ENCODE assay signal across 27 mouse cellular contexts in genomic region chr2:52351029-52351428, GRCm38 (mm10). TPM values are rescaled to one million over a fixed set of nuclear protein-coding genes. Genes with fewer than 3 reads are reported as not detected.
"Had no signal": no experiment of that assay in that cellular context is flagged by ENCODE, and none has a peak within 500 bp of the region (broad histone marks: within the 10 kb centered on the region; RNA-seq: fewer than 3 reads in every experiment).

No protein-coding gene starts in this region.

- H3K4me1 ChIP-seq: embryonic facial prominence, embryonic 10.5 days; embryonic facial prominence, embryonic 12.5 days; embryonic facial prominence, embryonic 13.5 days; embryonic facial prominence, embryonic 15.5 days; forebrain, embryonic 12.5 days; forebrain, embryonic 13.5 days; forebrain, embryonic 15.5 days had no signal

- H3K4me2 ChIP-seq: embryonic facial prominence, embryonic 12.5 days; embryonic facial prominence, embryonic 13.5 days; embryonic facial prominence, embryonic 15.5 days; forebrain, embryonic 12.5 days; forebrain, embryonic 13.5 days; forebrain, embryonic 15.5 days had no signal

- H3K9me3 ChIP-seq: embryonic facial prominence, embryonic 10.5 days; embryonic facial prominence, embryonic 12.5 days; embryonic facial prominence, embryonic 13.5 days; embryonic facial prominence, embryonic 15.5 days; forebrain, embryonic 12.5 days; forebrain, embryonic 15.5 days had no signal

- ATAC-seq: forebrain, embryonic 13.5 days; forebrain, embryonic 14.5 days; forebrain, embryonic 15.5 days; forebrain, postnatal 0 days had no signal

- H3K4me3 ChIP-seq: embryonic facial prominence, embryonic 10.5 days; embryonic facial prominence, embryonic 12.5 days; embryonic facial prominence, embryonic 13.5 days; embryonic facial prominence, embryonic 15.5 days; erythroblast, embryonic 14.5 days; forebrain, embryonic 12.5 days; forebrain, embryonic 13.5 days; forebrain, embryonic 15.5 days; gastrocnemius, adult 2 months; heart, adult 2 months had no signal

- H3K36me3 ChIP-seq: embryonic facial prominence, embryonic 10.5 days; embryonic facial prominence, embryonic 12.5 days; embryonic facial prominence, embryonic 13.5 days; embryonic facial prominence, embryonic 15.5 days; forebrain, embryonic 12.5 days; forebrain, embryonic 15.5 days had no signal

- H3K9ac ChIP-seq: embryonic facial prominence, embryonic 12.5 days; embryonic facial prominence, embryonic 13.5 days; embryonic facial prominence, embryonic 15.5 days; forebrain, embryonic 12.5 days; forebrain, embryonic 13.5 days; forebrain, embryonic 15.5 days; forebrain, postnatal 0 days had no signal

- H3K27me3 ChIP-seq: embryonic facial prominence, embryonic 12.5 days; embryonic facial prominence, embryonic 13.5 days; embryonic facial prominence, embryonic 15.5 days; forebrain, embryonic 12.5 days; forebrain, embryonic 13.5 days; forebrain, embryonic 15.5 days had no signal

- H3K27ac ChIP-seq: embryonic facial prominence, embryonic 10.5 days; embryonic facial prominence, embryonic 12.5 days; embryonic facial prominence, embryonic 13.5 days; embryonic facial prominence, embryonic 15.5 days; forebrain, embryonic 12.5 days; forebrain, embryonic 13.5 days; forebrain, embryonic 15.5 days; gastrocnemius, adult 2 months; heart, adult 2 months had no signal

- DNase-seq: cerebellum, adult 18-20 months; cerebellum, adult 2 months; cerebellum, adult 8-10 months; cerebellum, adult 9-10 months; cerebellum, adult 9-11 months; cerebellum, postnatal 10 days; cerebellum, postnatal 14 days; cerebellum, postnatal 25 days; cerebellum, postnatal 36 days; embryo, embryonic 11 days; forebrain, postnatal 0 days; gastrocnemius, adult 2 months; gastrocnemius, postnatal 10 days; gastrocnemius, postnatal 14 days; gastrocnemius, postnatal 25 days; gastrocnemius, postnatal 36 days; heart, adult 18-20 months; heart, adult 2 months had no signal

RNA-seq across cellular contexts. Expression of gene Neb, which starts 27.2 kb away (rescaled TPM):
- polyA plus RNA-seq: erythroblast, embryonic 14.5 days had no signal
